Mouse (Mus musculus) ES-E14 (cell line): Measurements from ENCODE around the gene Stkld1.

ENCODE experiments used
- CHD2 ChIP-seq: IDR thresholded peaks from 2 replicates; pipeline ENCODE4 v1.6.1; 2014; ENCODE audit warnings: mild to moderate bottlenecking, low read depth, low read length, inconsistent platforms
- HCFC1 ChIP-seq: IDR thresholded peaks from 2 replicates; pipeline ENCODE4 v1.6.1; 2012; ENCODE audit warnings: low read length, inconsistent platforms, borderline replicate concordance; ENCODE audit not compliant: insufficient read depth
- MAFK ChIP-seq: IDR thresholded peaks from 2 replicates; pipeline ENCODE4 v1.6.1; 2014; ENCODE audit warnings: mild to moderate bottlenecking, low read depth, low read length, inconsistent platforms; ENCODE audit not compliant: insufficient read depth
- ZC3H11A ChIP-seq: IDR thresholded peaks from 2 replicates; pipeline ENCODE4 v1.6.1; 2012; ENCODE audit warnings: low read depth, mild to moderate bottlenecking, inconsistent platforms, low read length, borderline replicate concordance
- ZNF384 ChIP-seq: IDR thresholded peaks from 2 replicates; pipeline ENCODE4 v1.6.1; 2012; ENCODE audit warnings: low read depth, low read length, inconsistent platforms

GRCm38 (mm10) chr2:26980361-26980760, 46.5 kb downstream of the Stkld1 start:
- no peak for TF ChIP-seq ZC3H11A
- TF ChIP-seq CHD2: no peak
- TF ChIP-seq ZNF384: no peak
- TF ChIP-seq HCFC1: no peak
- no peak for TF ChIP-seq MAFK
